Mouse (Mus musculus) lung, postnatal 0 days (tissue): ENCODE results near the gene Zc3h15. TPM values are rescaled to one million over a fixed set of nuclear protein-coding genes. Genes with fewer than 3 reads are reported as not detected.

ENCODE experiments used
- ATAC-seq: fragments of 200-750 bp; cut with Nextera tagmentation; 2 replicates; pipeline ENCODE4 v1.8.0; 2017; ENCODE audit warnings: moderate library complexity
- DNase-seq: peaks from one replicate; pipeline ENCODE4 v3.0.0-alpha.2; 2016; ENCODE audit warnings: low spot score
- H3K27ac ChIP-seq: fragments of 300-500 bp; sonication (generic); 2 replicates; pipeline ENCODE4 v1.5.1; 2014; ENCODE audit warnings: antibody characterized with exemption, mild to moderate bottlenecking, low read length, mixed read lengths
- H3K27me3 ChIP-seq: fragments of 300-500 bp; sonication (generic); replicated peaks from 2 replicates; pipeline ENCODE4 v1.6.1; 2014; ENCODE audit warnings: low read length, mixed read lengths; ENCODE audit not compliant: insufficient read depth
- H3K36me3 ChIP-seq: fragments of 300-500 bp; sonication (generic); 2 replicates; pipeline ENCODE4 v1.6.1; 2014; ENCODE audit warnings: low read length, mixed read lengths; ENCODE audit not compliant: insufficient read depth
- H3K4me1 ChIP-seq: fragments of 300-500 bp; sonication (generic); 2 replicates; pipeline ENCODE4 v1.6.1; 2014; ENCODE audit warnings: antibody characterized with exemption, low read depth, low read length, mixed read lengths; ENCODE audit not compliant: insufficient read depth
- H3K4me2 ChIP-seq: fragments of 300-500 bp; sonication (generic); replicated peaks from 2 replicates; pipeline ENCODE4 v1.6.1; 2014; ENCODE audit warnings: low read depth, mild to moderate bottlenecking, low read length, moderate library complexity, mixed read lengths
- H3K4me3 ChIP-seq: fragments of 300-500 bp; sonication (generic); 2 replicates; pipeline ENCODE4 v1.5.1; 2014; ENCODE audit warnings: low read depth, low read length
- H3K9ac ChIP-seq: fragments of 300-500 bp; sonication (generic); replicated peaks from 2 replicates; pipeline ENCODE4 v1.6.1; 2014; ENCODE audit warnings: low read depth, mild to moderate bottlenecking
- H3K9me3 ChIP-seq: fragments of 300-500 bp; sonication (generic); 2 replicates; pipeline ENCODE4 v1.6.1; 2016; ENCODE audit warnings: low read length, mixed read lengths
- CTCF ChIP-seq: IDR thresholded peaks from 2 replicates; pipeline ENCODE4 v1.5.1; 2016; ENCODE audit warnings: antibody characterized with exemption, mild to moderate bottlenecking
- EP300 ChIP-seq: IDR thresholded peaks from 2 replicates; pipeline ENCODE4 v1.6.1; 2016; ENCODE audit warnings: antibody characterized with exemption, mild to moderate bottlenecking, control low read depth
- WGBS: fragments of 180-500 bp; shearing (Covaris S2); extraction: QIAGEN DNeasy Blood & Tissue Kit; methylation state at CpG from one replicate; pipeline ENCODE4 v1.1.7; 2014; 5-methylcytosine and 5-hydroxymethylcytosine counted together
- polyA plus RNA-seq: library from polyadenylated mRNA; unstranded; fragments of >200 nt; fragmentation: Nextera tagmentation; extraction: Ambion mirVana; gene quantifications from 2 replicates; pipeline ENCODE4 v1.2.1, GENCODE M21; 2015

Gene Zc3h15
- polyA plus RNA-seq, 1 experiment from 2014 or later: 79.2 TPM

DNA sequence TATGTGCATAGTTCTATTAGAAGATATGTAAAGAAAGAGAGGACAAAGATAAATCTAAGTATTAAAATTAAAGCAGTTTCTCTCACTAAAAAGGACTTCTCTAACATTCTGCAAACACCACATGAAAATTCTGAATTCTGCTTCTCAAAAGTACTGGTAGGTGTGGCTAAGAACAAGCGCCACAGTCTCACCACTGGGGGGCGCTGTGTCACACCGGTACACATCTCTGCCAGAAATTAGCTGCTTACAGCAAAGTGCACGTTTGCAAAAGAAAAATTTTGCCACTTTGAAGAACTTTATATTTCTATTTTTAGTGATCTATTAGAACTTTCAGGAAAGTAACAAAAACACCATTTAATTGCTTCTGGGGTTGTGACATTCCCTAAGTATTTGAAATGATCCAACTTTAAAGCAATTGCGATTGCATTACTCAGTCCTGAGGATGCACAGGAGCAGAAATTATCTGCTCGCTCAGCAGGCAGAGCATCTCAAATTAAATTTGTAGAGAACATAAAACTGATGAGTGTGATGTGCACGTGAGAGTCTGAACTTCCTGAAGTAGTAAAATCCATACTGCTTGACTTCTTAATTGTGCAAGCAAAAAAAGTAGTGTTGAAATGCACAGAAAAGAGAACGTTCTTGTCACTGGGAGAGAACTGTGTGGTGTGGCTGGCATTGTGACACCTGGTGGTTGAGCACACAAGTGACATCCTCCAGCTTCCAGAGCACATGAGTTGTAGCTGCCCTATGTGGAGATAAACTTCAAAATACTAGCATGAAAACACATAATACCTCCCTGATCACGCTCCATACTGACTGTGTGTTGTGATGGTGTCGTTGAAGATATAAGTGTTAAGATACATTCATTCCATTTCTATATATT lies 18.8 kb upstream of the Zc3h15 start:
- TF ChIP-seq CTCF (peak; percentile 87), EP300 (no peak)
- H3K9me3 ChIP-seq: no peaks in the 10 kb centered on the region
- DNase-seq: peak; percentile 72
- H3K4me3 ChIP-seq: no peak overlapping the region
- no peaks in the 10 kb centered on the region for H3K4me1 ChIP-seq
- 30% methylated on average over 10 of the region's 10 CpGs for WGBS
- no peaks in the 10 kb centered on the region for H3K36me3 ChIP-seq
- H3K4me2 ChIP-seq: no peak overlapping the region
- H3K27ac ChIP-seq: no peak overlapping the region
- no peaks in the 10 kb centered on the region for H3K27me3 ChIP-seq
- ATAC-seq: no peak; the same call in 1 of the 2 replicates
- no peak overlapping the region for H3K9ac ChIP-seq

GRCm38 (mm10) chr2:83626881-83627280 lies 17.4 kb upstream of the Zc3h15 start:
- 79% methylated on average over 9 of the region's 9 CpGs for WGBS
- Histone ChIP-seq H3K36me3 (no peaks in the 10 kb centered on the region), H3K27me3 (no peaks in the 10 kb centered on the region), H3K27ac (no peak overlapping the region), H3K4me3 (no peak overlapping the region), H3K4me2 (no peak overlapping the region), H3K9ac (no peak overlapping the region), H3K4me1 (no peaks in the 10 kb centered on the region), H3K9me3 (no peaks in the 10 kb centered on the region)
- ATAC-seq (no peak), DNase-seq (no peak)
- no peak for TF ChIP-seq CTCF
- TF ChIP-seq EP300: no peak

DNA sequence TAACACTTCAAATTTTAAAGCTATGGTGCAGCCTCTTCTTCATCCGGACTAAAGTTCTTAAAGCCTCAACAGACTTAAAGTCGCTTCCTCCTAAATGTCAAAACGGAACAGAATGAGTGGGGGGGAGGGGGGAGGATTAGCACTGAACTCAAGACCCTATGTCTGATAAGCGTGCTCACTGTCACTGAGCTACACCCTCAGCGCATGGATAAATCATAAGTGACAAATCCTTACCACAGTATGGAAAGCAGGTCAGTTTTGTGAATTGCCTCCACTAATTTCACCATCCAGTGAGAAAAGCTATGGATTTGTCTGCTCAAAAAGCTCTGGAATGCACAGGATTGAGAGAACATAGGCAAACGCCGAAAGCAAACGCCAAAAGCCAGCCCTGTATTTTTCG lies 16.7 kb upstream of the Zc3h15 start:
- ATAC-seq (no peak), DNase-seq (no peak)
- no peak overlapping the region for H3K27ac ChIP-seq
- TF ChIP-seq EP300: no peak
- TF ChIP-seq CTCF: no peak
- no peak overlapping the region for H3K9ac ChIP-seq
- H3K27me3 ChIP-seq: no peaks in the 10 kb centered on the region
- no peaks in the 10 kb centered on the region for H3K36me3 ChIP-seq
- H3K4me3 ChIP-seq: no peak overlapping the region
- no peaks in the 10 kb centered on the region for H3K9me3 ChIP-seq
- 73% methylated on average over 9 of the region's 9 CpGs for WGBS
- H3K4me1 ChIP-seq: no peaks in the 10 kb centered on the region
- H3K4me2 ChIP-seq: no peak overlapping the region

DNA sequence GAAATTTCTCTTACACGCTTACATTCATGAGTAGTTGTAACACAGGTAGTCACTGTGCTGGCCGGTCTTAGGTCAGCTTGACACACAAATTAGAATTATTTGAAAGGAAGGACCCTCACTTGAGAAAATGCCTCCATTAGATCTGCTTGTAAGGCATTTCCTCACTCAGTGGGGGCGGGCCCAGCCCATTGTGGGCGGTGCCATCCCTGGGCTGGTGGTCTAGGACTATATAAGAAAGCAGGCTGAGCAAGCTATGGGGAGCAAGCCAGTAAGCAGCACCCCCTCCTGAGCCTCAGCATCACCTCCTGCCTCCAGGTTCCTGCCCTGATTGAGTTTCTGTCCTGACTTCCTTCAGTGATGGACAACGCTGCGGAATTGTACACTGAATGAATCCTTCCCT lies 16.3 kb upstream of the Zc3h15 start:
- Histone ChIP-seq H3K36me3 (no peaks in the 10 kb centered on the region), H3K9me3 (no peaks in the 10 kb centered on the region), H3K27me3 (no peaks in the 10 kb centered on the region), H3K4me2 (no peak overlapping the region), H3K4me3 (no peak overlapping the region), H3K4me1 (no peaks in the 10 kb centered on the region), H3K9ac (no peak overlapping the region), H3K27ac (no peak overlapping the region)
- 93% methylated on average over 6 of the region's 6 CpGs for WGBS
- ATAC-seq: no peak
- DNase-seq: no peak
- TF ChIP-seq CTCF (no peak), EP300 (no peak)

DNA sequence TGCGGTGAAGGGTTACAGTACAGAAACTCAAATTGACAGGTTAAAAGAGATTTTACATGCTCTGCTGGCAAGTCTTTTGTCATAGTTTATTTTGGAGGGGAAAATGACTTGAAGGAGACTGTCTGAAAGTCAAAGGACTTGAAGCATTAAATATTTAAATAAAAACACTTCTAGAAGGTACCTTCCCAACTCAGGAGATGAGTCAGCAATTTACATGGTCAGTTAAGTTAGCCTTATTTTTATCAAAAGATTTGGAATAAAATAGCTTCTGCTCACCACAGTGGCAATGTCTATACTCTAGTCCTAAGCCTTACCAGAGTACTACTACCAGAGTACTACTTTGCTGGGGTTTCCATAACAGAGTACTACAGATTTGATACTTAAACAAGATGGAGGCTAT lies 2.2 kb upstream of the Zc3h15 start:
- Histone ChIP-seq H3K27ac (no peak overlapping the region), H3K9ac (no peak overlapping the region), H3K4me2 (no peak overlapping the region), H3K9me3 (no peaks in the 10 kb centered on the region), H3K27me3 (no peaks in the 10 kb centered on the region), H3K36me3 (no peaks in the 10 kb centered on the region), H3K4me3 (no peak overlapping the region), H3K4me1 (peaks cover 6% of the 10 kb centered on the region; the same call in 1 of the 2 replicates)
- WGBS: 81% methylated on average over 1 of the region's 1 CpGs
- no peak for DNase-seq
- no peak for TF ChIP-seq CTCF
- TF ChIP-seq EP300: no peak
- no peak for ATAC-seq

DNA sequence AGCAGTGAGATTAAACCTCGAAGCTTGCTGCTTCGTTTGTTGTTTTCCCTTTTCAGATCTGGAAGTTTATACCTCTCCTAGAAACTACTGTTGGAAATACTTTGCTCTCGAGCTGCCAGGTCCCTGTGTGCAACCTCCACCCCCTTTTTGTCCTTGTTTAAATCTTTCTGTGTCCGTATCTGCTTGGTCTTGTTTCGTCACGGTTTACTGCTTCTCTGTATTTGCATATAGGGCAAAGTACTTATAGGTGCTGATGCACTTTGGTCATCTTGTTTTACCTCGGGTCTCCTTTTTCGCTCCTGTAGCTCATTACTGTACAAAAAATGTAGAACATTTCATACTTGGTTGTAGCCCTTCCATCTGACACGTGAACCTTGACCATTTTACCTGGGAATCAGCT lies 4.7 kb downstream of the Zc3h15 start:
- Histone ChIP-seq H3K9me3 (no peaks in the 10 kb centered on the region), H3K4me3 (no peak overlapping the region), H3K36me3 (no peaks in the 10 kb centered on the region), H3K4me2 (no peak overlapping the region), H3K27me3 (no peaks in the 10 kb centered on the region), H3K4me1 (peaks cover 9% of the 10 kb centered on the region; the same call in 1 of the 2 replicates), H3K27ac (no peak overlapping the region), H3K9ac (no peak overlapping the region)
- 80% methylated on average over 9 of the region's 9 CpGs for WGBS
- ATAC-seq (no peak), DNase-seq (no peak)
- TF ChIP-seq CTCF (no peak), EP300 (no peak)
